Mouse (Mus musculus): ENCODE data around the gene Ddx42. TPM values are rescaled to one million over a fixed set of nuclear protein-coding genes. Genes with fewer than 3 reads are reported as not detected.

The Ddx42 gene
- polyA plus RNA-seq, 1 experiment from 2014 or later: 100 TPM

DNA sequence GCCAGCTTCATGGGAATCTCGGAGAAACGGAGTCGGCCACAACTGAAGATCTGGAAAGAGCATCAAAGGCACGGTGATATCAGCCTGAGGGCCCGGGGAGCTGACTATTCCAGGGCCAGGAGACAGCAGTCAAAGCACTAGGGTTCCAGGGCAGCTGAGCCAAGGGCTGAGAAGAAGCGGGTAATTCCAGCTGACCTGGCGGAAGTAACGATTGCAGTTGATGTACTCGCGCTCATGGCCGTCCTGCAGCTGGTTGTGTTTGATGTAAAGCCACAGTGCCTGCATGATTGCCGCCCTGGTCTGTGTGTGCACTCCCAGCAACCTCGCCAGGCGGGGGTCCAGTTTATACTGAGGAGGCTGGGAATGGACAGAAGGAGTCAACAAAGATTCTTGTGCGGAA lies 48.3 kb downstream of the Ddx42 start:
- peaks cover 89% of the 10 kb centered on the region for H3K36me3 ChIP-seq
- H3K9me3 ChIP-seq (replicated peaks): no peaks in the 10 kb centered on the region
- peaks cover 25% of the 10 kb centered on the region for H3K4me1 ChIP-seq
- H3K27ac ChIP-seq (replicated peaks): no peak overlapping the region
- no peak for DNase-seq (ENCODE audit: low spot score)
- no peak overlapping the region for H3K4me3 ChIP-seq
- WGBS: 95% methylated on average over 15 of the region's 15 CpGs
- H3K27me3 ChIP-seq (ENCODE audit: low read depth, poor library complexity, severe bottlenecking): no peaks in the 10 kb centered on the region

DNA sequence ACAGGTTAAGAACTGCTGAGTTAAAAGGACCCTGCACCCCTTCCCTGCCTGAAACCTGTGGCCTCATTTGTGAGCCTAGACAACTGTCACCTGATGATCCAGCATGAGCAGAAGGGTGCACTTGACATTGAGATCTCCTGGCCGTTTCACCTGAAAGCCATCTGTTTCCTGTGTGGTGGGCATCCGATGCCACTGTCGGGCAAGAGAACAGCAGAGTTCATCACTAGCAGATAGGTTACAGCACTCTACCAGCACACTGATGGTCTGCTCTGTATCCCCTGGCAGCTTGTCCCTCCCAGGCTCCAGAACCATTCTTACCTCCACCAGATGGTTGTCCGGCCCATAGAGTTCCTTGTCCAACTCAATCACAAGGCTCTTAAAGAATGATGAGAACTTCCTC lies 48.8 kb downstream of the Ddx42 start:
- Histone ChIP-seq H3K27ac (replicated peaks) (no peak overlapping the region), H3K36me3 (peaks cover 86% of the 10 kb centered on the region), H3K9me3 (replicated peaks) (no peaks in the 10 kb centered on the region), H3K4me1 (peaks cover 31% of the 10 kb centered on the region), H3K4me3 (no peak overlapping the region), H3K27me3 (ENCODE audit: low read depth, poor library complexity, severe bottlenecking) (no peaks in the 10 kb centered on the region)
- WGBS: 95% methylated on average over 4 of the region's 4 CpGs
- no peak for DNase-seq (ENCODE audit: low spot score)

DNA sequence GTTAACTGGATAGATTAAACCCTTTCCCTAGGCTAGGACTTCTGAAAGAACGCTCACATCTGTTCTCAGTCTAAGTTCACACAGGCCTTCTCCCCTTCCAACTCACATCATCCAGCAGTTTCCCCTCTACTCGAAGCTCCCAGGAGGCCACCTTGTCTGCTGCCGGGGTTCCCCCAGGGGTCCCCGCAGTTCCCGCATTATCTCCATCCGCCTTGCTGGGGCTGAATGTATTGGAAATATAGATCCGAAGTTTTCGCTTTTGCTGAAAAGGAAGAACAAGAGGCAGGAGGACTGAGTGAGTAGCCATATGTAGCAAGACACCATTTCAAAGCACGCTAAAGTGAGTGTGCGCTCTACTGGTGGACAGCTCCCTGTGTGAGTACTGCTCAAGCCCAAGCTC lies 49.7 kb downstream of the Ddx42 start:
- Histone ChIP-seq H3K36me3 (peaks cover 77% of the 10 kb centered on the region), H3K27ac (replicated peaks) (no peak overlapping the region)

DNA sequence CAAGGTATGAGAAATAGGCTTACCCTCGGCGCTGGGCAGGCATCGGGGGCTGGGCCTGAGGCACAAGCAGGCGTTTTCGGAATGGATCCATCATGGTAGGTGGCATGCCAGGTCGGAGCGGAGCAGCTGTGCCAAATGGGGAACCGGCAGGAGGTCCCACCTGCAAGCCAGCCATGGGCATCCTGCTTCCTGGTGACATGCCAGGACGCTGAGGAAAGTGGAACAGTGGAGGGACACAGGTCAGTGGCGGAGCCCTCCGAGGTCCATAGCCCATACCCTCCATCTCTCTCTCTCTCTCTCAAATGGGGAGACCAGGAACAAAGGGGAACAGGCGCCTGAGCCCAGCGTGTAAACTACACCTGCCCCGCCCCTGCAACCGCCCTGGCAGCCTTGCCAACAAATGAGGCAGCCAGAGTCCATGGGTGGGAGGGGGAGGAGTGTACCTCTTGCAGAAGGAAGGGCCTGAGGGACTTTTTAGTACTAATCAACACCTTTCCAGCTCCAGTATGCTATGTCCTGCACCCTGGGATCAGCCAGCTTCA lies 50.7 kb downstream of the Ddx42 start:
- DNase-seq (ENCODE audit: low spot score): no peak
- Histone ChIP-seq H3K36me3 (peaks cover 68% of the 10 kb centered on the region), H3K4me3 (no peak overlapping the region), H3K27me3 (ENCODE audit: low read depth, poor library complexity, severe bottlenecking) (no peaks in the 10 kb centered on the region), H3K4me1 (peaks cover 49% of the 10 kb centered on the region), H3K27ac (replicated peaks) (peak overlapping the region; percentile 39; the same call in 1 of the 2 replicates), H3K9me3 (replicated peaks) (no peaks in the 10 kb centered on the region)
- 85% methylated on average over 15 of the region's 15 CpGs for WGBS

More for the DNA sequence above, 49.7 kb downstream of the Ddx42 start:
- Histone ChIP-seq H3K27me3 (ENCODE audit: low read depth, poor library complexity, severe bottlenecking) (no peaks in the 10 kb centered on the region), H3K9me3 (replicated peaks) (no peaks in the 10 kb centered on the region), H3K4me3 (no peak overlapping the region), H3K4me1 (peaks cover 39% of the 10 kb centered on the region)
- DNase-seq (ENCODE audit: low spot score): no peak
- WGBS: 93% methylated on average over 10 of the region's 10 CpGs

DNA sequence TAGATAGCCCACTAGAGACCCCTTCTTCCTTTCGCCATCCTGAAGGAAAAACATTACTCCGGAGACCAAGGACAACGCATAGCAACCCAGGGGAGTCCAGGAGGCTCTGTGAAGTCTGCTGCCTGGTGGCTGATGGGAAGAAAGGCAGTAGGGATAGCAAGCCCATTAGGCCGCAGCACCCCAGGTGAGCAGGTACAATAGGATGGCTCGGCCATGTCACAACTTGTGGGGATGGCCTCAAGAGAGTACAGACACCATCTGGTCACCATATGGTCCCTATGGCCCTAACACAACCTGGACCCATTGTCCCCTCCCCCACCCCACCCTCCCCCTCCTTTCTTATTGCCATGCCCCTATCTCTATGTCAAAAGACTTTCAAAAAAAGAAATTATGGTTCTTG lies 51.1 kb downstream of the Ddx42 start:
- 83% methylated on average over 5 of the region's 5 CpGs for WGBS
- Histone ChIP-seq H3K36me3 (peaks cover 63% of the 10 kb centered on the region), H3K4me3 (no peak overlapping the region), H3K27ac (replicated peaks) (peak overlapping the region; percentile 69; the same call in 1 of the 2 replicates), H3K27me3 (ENCODE audit: low read depth, poor library complexity, severe bottlenecking) (no peaks in the 10 kb centered on the region), H3K4me1 (peaks cover 49% of the 10 kb centered on the region), H3K9me3 (replicated peaks) (no peaks in the 10 kb centered on the region)
- no peak for DNase-seq (ENCODE audit: low spot score)

DNA sequence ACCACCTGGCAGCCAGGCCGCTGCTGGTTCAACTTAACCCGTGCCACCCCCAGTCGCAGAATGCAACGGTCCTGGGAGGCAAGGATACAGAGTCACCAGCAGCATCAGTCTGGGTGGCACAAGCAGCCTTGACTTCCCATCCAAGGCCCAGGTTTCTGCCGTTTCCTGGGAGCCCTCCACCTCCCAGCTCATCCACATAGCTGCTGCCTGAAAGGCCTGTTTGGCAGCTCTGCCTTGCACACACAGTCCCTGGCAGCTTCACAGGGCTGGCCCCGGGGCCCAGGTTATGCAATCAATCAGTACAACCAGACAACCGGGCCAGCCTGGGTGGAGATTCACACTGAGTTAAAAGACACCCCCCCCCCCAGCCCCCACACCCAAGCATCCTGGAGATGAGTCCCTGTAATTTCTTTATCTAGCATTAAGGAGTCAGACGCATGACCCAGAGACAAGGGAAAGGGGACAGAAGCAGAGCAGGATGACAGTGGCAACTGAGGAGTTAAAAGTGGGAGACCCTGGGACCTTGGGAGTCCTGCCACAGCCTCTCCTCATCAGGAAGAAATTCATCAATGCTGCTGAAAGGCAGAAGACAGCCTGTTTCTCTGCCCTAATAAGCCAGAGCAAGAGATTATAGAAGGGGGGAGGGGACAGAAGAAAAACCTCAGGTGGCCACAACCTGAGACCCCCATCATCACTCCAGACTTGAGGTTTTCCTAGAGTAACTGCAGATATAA lies 51.8 kb downstream of the Ddx42 start:
- 0 out of 2 replicates have a peak overlapping the region, but pooled peaks have one; percentile 9 for H3K4me3 ChIP-seq
- H3K9me3 ChIP-seq (replicated peaks): no peaks in the 10 kb centered on the region
- DNase-seq (ENCODE audit: low spot score): no peak
- H3K36me3 ChIP-seq: peaks cover 57% of the 10 kb centered on the region
- no peaks in the 10 kb centered on the region for H3K27me3 ChIP-seq (ENCODE audit: low read depth, poor library complexity, severe bottlenecking)
- 81% methylated on average over 8 of the region's 8 CpGs for WGBS
- peak overlapping the region; percentile 69 for H3K27ac ChIP-seq (replicated peaks)
- peaks cover 53% of the 10 kb centered on the region for H3K4me1 ChIP-seq

DNA sequence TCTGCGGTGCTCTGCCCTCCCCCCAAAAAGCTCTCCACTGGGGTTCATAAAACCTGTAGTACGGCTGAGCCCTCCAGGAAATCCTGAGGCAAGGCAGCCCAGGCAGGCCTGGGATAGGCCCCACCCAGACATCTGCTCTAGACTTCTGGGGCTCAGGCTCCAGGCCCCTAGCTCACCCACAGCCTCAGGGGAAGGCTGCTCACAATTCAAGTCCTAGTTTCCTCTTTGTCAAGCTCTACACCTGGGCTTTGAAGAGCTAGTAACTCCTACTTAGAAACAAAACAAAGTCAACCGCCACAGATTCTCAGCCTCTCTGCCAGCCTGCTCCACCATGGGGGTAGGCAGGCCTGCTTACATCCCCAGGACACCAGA lies 52.3 kb downstream of the Ddx42 start:
- Histone ChIP-seq H3K27ac (replicated peaks) (peak overlapping the region; percentile 69), H3K36me3 (peaks cover 51% of the 10 kb centered on the region), H3K4me3 (0 out of 2 replicates have a peak overlapping the region, but pooled peaks have one; percentile 9), H3K9me3 (replicated peaks) (no peaks in the 10 kb centered on the region; the same call in 1 of the 2 replicates), H3K4me1 (peaks cover 54% of the 10 kb centered on the region), H3K27me3 (ENCODE audit: low read depth, poor library complexity, severe bottlenecking) (no peaks in the 10 kb centered on the region)
- no peak for DNase-seq (ENCODE audit: low spot score)
- WGBS: 75% methylated on average over 3 of the region's 3 CpGs

DNA sequence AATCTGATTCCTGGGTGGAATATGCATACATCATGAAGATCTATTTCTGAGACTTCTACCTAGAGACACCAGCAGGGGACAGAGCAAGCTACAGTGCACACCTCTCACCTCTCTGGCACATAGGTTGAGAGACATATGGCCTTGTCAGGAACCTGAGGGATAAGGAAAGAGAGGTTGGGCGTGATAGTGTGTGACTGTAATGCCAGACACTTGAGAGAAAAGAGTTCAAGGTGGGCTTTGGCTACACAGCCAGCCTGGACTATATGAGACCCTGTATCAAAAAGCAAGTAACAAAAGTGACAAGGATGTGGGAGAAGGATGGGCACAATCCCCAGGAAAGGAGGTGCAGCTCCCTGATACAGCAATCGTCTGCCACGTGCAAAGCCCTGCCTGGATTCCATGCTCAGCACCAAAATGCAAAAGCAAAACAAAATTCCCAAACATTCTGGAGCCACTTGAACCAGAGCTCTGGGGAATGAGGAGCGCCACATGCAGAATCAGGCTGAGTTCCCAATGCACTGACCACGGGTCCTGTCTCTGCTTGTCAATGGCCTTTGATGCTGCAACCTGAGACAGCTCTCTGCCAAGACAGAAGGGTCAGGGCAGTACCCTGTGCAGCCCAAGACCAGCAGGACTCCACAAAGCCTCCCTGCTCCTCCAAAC lies 54.5 kb downstream of the Ddx42 start:
- Histone ChIP-seq H3K27me3 (ENCODE audit: low read depth, poor library complexity, severe bottlenecking) (0 out of 2 replicates have a peak, but pooled peaks cover 6% of the 10 kb centered on the region), H3K36me3 (peaks cover 29% of the 10 kb centered on the region), H3K4me1 (peaks cover 64% of the 10 kb centered on the region), H3K4me3 (peak overlapping the region; percentile 99), H3K27ac (replicated peaks) (peak overlapping the region; percentile 96), H3K9me3 (replicated peaks) (no peaks in the 10 kb centered on the region; the same call in 1 of the 2 replicates)
- WGBS: 58% methylated on average over 5 of the region's 5 CpGs
- DNase-seq (ENCODE audit: low spot score): peak; percentile 27

DNA sequence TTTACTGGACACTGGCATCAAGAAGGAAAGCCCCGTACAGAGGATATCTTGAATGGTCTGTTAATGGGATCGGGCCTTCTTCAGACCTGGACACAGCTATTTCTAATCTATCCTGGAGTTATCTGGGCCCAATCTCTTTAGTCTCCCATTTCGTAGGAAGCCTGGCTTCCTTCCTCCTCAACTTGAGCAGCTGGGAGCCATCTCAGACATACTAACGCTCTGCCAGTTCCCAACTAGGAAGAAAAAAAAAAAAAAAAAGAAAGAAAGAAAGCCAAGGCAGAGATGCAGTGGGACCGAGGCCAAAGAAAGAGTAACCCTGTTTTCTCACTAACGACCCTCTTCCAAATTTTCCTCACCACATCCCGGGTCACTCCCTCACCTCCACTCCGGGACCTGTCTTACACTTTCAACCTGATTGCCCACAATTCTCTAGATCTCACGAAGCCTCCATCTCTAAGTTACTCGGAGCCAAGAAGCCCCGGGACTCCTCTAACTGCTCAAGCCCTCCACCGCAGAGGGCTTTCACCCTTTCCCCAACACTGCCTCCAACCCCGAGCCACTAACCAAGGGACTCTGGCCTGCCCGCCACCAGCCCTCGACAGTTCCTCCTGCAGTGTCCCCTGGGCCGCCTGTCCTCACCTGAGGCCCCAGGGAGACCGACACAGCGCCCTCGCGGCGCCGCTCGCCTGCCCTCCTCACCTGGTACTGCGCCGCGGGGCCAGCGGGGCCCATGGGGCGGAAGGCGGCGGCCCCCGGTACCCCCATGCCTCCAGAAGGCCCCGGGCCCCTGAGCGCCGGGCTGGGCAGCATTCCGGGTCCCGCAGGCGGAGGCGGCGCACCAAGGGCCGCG lies 55.3 kb downstream of the Ddx42 start:
- Histone ChIP-seq H3K27ac (replicated peaks) (peak overlapping the region; percentile 96), H3K9me3 (replicated peaks) (no peaks in the 10 kb centered on the region; the same call in 1 of the 2 replicates), H3K36me3 (peaks cover 21% of the 10 kb centered on the region), H3K27me3 (ENCODE audit: low read depth, poor library complexity, severe bottlenecking) (peaks cover 9% of the 10 kb centered on the region; the same call in 1 of the 2 replicates), H3K4me3 (peak overlapping the region; percentile 99), H3K4me1 (peaks cover 69% of the 10 kb centered on the region)
- DNase-seq (ENCODE audit: low spot score): no peak
- WGBS: 3% methylated on average over 41 of the region's 41 CpGs

DNA sequence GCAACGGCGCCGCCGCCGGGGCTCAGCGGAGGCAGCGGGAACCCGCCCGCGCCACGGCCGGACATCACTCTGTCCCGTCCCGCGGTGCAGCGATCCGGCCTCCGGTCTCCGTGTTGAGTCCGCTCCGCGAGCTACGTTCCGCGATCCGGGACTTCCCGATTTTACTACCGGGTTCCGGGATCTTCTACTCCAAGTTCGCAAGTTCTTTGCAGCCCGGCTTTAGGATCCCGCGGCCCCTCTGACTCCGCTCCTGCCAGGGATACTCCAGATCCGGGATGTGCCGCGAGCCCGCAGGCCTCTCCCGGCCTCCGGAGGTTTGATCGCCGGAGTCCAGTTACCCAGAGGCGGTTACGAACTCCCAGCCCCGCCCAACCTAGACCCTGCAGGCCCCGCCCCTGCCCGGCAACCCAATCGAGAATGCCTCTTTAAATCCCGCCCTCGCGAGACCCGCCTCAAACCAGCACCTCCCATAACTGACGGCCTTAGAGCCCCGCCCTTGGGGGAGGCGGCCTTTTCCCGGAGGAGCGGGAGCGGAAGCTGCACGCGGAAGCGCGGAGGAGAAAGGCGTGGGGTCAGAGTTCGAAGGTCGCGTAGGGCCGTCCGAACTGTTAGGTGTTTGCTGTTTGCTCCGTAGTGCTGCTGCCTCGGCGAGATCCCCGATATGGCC lies 56.1 kb downstream of the Ddx42 start, which contains the start of gene Smarcd2:
Gene Smarcd2, minus strand, starts transcription at position 329 of the 667 bp plus-strand sequence.
- under 1% methylated on average over 72 of the region's 72 CpGs for WGBS
- Histone ChIP-seq H3K27me3 (ENCODE audit: low read depth, poor library complexity, severe bottlenecking) (peaks cover 17% of the 10 kb centered on the region), H3K27ac (replicated peaks) (peak within 1 kb of the TSS; percentile 96), H3K9me3 (replicated peaks) (no peaks in the 10 kb centered on the region; the same call in 1 of the 2 replicates), H3K36me3 (peaks cover 14% of the 10 kb centered on the region), H3K4me1 (peaks cover 62% of the 10 kb centered on the region), H3K4me3 (peak within 1 kb of the TSS; percentile 99)
- peak; percentile 100 for DNase-seq (ENCODE audit: low spot score)

DNA sequence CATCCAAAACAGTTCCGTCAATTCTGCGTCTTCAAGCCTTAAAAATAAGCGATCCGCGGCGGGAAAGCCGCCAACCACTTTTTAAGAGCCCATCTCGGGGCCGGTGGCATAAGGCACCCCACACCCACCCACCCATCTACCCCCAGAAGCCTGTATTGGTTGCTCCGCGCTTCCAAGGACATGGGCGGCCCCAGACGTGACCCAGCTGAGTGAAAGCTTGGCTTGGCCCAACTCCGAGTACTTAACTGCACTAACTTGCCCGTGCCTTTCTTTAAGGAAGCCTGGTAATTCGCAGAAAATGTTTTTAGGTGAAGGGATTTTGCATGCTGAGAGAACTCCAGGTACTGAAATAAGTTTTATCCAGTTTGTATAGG lies 56.6 kb downstream of the Ddx42 start:
- Histone ChIP-seq H3K4me1 (peaks cover 56% of the 10 kb centered on the region), H3K4me3 (peak overlapping the region; percentile 99), H3K36me3 (peaks cover 9% of the 10 kb centered on the region), H3K9me3 (replicated peaks) (no peaks in the 10 kb centered on the region; the same call in 1 of the 2 replicates), H3K27me3 (ENCODE audit: low read depth, poor library complexity, severe bottlenecking) (peaks cover 22% of the 10 kb centered on the region), H3K27ac (replicated peaks) (peak overlapping the region; percentile 96)
- DNase-seq (ENCODE audit: low spot score): no peak
- WGBS: 21% methylated on average over 16 of the region's 16 CpGs
